Mouse (Mus musculus) c-Kit-positive CD71-positive TER-119-negative erythroid progenitor cells, embryonic 14.5 days (primary cell): ENCODE data around the gene B3galt1.

Source experiments
- DNase-seq: peaks from one replicate; pipeline ENCODE4 v3.0.0-alpha.2; 2013; ENCODE audit warnings: low read depth

Gene B3galt1

GRCm38 (mm10) chr2:67565480-67566331 lies at the start of gene B3galt1:
B3galt1 (plus strand) TSS chr2:67565871.
- no peak for DNase-seq

GRCm38 (mm10) chr2:67516405-67516804 lies 49.3 kb upstream of the B3galt1 start:
- DNase-seq, result no peak

- no peak for DNase-seq
Observed at GRCm38 (mm10) chr2:67535347-67535746, 30.3 kb upstream of the B3galt1 start.

- no peak for DNase-seq
Observed at GRCm38 (mm10) chr2:67539426-67539825, 26.2 kb upstream of the B3galt1 start.

GRCm38 (mm10) chr2:67541957-67542696 lies 23.5 kb upstream of the B3galt1 start:
- no peak for DNase-seq

GRCm38 (mm10) chr2:67544426-67544825 lies 21.2 kb upstream of the B3galt1 start:
- DNase-seq, result no peak

DNA sequence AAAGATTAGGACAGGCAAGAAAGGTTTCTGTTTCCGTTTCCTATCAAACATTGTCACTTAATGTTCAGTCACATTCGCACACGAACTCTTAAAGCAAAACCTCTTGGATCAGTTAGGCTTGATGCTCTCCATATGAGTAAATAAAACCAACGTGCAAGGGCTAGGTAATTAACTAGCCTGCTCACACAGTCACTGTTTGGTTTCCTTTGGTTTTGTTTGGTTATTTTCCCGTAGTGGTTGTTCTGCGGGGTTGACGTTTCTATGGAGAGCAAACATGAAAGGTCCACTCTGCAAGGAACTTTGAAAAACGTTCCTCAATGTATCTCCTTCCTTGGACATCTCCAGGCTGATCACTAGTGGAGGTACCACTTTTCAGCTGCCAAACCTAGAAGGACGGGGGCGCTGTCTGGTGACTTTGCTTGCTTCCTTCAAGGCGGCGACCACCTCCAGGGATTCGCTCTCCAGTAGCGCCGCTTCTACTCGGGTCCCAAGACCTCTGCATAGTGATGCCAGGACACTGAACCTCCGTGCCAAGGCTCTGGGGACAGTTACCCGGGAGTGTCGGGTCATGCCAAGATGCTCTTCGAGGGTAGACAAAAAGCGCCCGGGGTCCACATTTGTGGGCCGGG lies 706 bp upstream of the B3galt1 start:
- DNase-seq, result no peak

GRCm38 (mm10) chr2:67566566-67566965 lies 895 bp downstream of the B3galt1 start:
- DNase-seq, result no peak

GRCm38 (mm10) chr2:67567141-67567680 lies 1.5 kb downstream of the B3galt1 start:
- no peak for DNase-seq

- DNase-seq, result no peak
Observed at GRCm38 (mm10) chr2:67576634-67577033, 11.0 kb downstream of the B3galt1 start.

DNA sequence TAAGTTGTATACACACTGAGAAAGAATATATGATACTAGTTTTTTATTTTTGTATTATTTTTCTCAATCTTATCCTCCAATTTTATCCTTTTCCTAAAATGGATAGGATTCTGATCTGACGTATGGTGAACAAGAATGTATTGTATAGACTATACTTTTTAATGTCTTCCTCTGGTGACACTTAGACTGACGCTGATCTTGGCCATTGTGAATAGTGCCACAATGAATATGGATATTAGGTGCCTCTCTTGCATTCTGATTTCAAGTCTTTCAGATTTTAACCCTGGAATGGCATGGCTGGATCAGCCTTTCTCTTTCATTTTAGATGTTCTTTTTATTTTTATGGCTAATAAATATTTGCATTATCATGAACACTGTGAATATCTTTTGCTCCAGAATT lies 17.4 kb downstream of the B3galt1 start:
- DNase-seq, result no peak

GRCm38 (mm10) chr2:67590408-67590807 lies 24.7 kb downstream of the B3galt1 start:
- no peak for DNase-seq

GRCm38 (mm10) chr2:67591831-67592629 lies 26.4 kb downstream of the B3galt1 start:
- DNase-seq, result no peak

DNA sequence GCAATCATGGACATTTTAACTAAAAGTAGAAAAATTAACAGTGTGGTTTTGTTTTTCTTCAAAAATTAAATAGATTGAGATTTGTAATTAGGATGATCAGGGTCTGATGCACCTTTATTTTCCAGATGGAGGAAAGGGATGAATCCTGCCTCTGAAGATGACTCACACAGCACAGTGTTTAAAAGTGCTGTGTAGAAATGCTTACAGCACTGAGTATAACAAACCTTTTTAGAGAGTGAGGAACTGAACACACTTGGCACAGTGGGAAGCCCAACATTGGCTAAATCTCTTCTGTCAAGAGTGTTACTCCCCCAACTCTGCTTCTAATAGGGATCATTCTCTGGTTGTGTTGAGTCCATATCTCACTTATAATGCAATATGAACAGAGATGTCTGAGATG lies 57.2 kb downstream of the B3galt1 start:
- DNase-seq, result no peak

- DNase-seq, result no peak
Observed at GRCm38 (mm10) chr2:67627667-67628066, 62.0 kb downstream of the B3galt1 start.

DNA sequence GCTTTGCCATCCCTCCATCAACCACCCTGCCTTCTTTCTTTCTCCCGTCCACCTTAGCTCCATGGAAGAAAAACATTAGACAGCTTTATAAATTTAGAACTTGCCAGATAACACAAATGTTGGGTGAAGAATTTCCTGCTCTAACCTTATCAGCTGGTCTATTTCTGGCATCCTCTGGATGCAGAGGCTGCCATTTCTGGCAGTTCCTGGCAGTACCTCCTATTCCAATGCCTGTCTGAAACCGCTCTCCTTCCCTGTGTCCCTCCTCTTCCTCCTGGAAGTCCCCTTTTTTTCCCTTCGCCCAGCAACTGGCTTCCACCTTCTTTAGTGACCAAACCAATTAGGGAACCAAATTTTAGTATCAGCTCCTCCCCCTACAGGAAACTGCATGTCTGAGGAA lies 62.6 kb downstream of the B3galt1 start:
- DNase-seq, result no peak

- no peak for DNase-seq
Observed at GRCm38 (mm10) chr2:67654847-67655246, 89.2 kb downstream of the B3galt1 start.

DNA sequence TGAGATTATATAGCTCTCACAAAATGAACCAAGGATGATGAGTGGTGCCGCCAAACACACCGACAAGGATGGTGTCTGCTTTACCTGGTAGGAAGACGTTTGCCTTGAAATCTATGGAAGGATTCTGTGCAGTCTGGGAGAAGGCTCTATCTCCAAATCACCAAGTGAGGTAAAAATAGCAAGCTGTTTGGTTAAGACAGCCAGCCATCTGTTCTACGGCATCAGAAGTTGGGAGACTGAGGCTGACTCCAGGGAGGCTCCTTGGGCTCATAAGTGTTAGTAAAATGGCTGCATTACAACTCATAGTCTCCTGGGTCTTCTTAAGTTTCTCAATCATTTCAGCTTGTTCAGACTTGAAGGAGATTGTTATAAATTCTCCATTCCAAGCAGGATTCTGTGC lies 91.7 kb downstream of the B3galt1 start:
- no peak for DNase-seq

GRCm38 (mm10) chr2:67658091-67658490 lies 92.4 kb downstream of the B3galt1 start:
- no peak for DNase-seq

DNA sequence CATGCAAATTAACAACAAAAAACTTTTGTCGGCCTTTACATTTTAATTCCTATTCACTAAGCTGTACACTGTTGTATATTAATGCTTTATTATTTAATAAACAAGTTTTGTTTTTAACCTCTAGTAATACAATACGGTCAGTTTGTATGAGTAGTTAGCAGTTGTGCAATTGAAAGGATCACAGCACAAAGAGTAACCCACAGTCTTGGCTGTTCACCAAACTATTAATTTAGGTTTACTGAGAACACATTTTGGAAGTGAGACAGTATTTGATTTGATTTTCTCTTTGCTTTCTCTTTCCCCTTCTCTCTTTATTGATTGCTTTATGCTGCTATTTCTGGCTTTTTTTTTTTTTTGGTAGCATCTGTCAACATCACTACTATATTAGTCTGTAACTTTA lies 106.0 kb downstream of the B3galt1 start:
- DNase-seq, result no peak

DNA sequence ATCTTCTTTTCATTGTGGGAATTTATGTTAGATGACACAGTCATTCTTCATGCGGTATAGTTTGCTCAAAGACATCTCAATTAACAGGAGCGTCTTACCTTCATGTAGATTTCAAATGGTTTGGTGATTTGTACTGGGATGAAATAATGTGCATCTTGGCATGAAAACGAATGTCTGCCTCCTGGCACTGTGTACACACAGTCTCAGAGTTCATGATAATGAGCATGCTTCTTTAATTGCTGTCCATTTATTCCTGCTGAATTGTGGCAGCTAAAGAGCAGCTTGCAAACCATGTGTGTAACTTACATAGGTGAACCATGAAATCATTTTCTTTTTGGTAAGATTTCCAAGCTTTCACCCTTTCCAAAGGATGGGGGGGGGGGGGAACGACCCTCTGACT lies 112.0 kb downstream of the B3galt1 start:
- no peak for DNase-seq

- DNase-seq, result no peak
Observed at GRCm38 (mm10) chr2:67724249-67724648, 158.6 kb downstream of the B3galt1 start.
